Mouse (Mus musculus) testis, adult 2 months (tissue): ENCODE results near the gene Hnf1a. TPM values are rescaled to one million over a fixed set of nuclear protein-coding genes. Genes with fewer than 3 reads are reported as not detected.
A peak's percentile ranks its signal among the peaks of the same experiment; 100 is the strongest.

Experiments used
- H3K27ac ChIP-seq: fragments of 200-500 bp; 2 replicates; pipeline ENCODE4 v1.5.1; 2012; ENCODE audit warnings: low read depth, low read length; ENCODE audit not compliant: control insufficient read depth, insufficient read depth
- H3K27me3 ChIP-seq: fragments of 200-500 bp; 2 replicates; pipeline ENCODE4 v1.6.1; 2012; ENCODE audit warnings: mild to moderate bottlenecking, low read length, moderate library complexity; ENCODE audit not compliant: control insufficient read depth, insufficient read depth
- H3K36me3 ChIP-seq: fragments of 200-500 bp; 2 replicates; pipeline ENCODE4 v1.6.1; 2012; ENCODE audit warnings: mild to moderate bottlenecking, low read length; ENCODE audit not compliant: control insufficient read depth, insufficient read depth
- H3K4me1 ChIP-seq: fragments of 200-500 bp; 2 replicates; pipeline ENCODE4 v1.6.1; 2012; ENCODE audit warnings: low read length; ENCODE audit not compliant: control insufficient read depth, insufficient read depth
- H3K4me3 ChIP-seq: fragments of 200-500 bp; 2 replicates; pipeline ENCODE4 v1.5.1; 2012; ENCODE audit warnings: low read depth, mild to moderate bottlenecking, low read length, moderate library complexity, mixed read lengths; ENCODE audit not compliant: control insufficient read depth
- CTCF ChIP-seq: fragments of 200-500 bp; IDR thresholded peaks from 2 replicates; pipeline ENCODE4 v1.5.1; 2012; ENCODE audit warnings: low read depth, mild to moderate bottlenecking, inconsistent platforms, low read length, moderate library complexity; ENCODE audit not compliant: control insufficient read depth, insufficient read depth, insufficient replicate concordance
- POLR2A ChIP-seq: fragments of 200-500 bp; IDR thresholded peaks from 2 replicates; pipeline ENCODE4 v1.6.1; 2012; ENCODE audit warnings: low read depth, mild to moderate bottlenecking, inconsistent platforms, low read length, moderate library complexity; ENCODE audit not compliant: control insufficient read depth
- polyA plus RNA-seq: library from polyadenylated mRNA; depleted of rRNA; stranded (reverse); fragments of >200 nt; gene quantifications from 2 replicates; pipeline ENCODE4 v1.2.3, GENCODE M21; 2012

Gene Hnf1a
- polyA plus RNA-seq, 1 experiment = 0.17 TPM

- Histone ChIP-seq H3K27ac (no peak overlapping the region), H3K4me3 (no peak overlapping the region), H3K36me3 (no peaks in the 10 kb centered on the region), H3K4me1 (peaks cover 5% of the 10 kb centered on the region), H3K27me3 (no peaks in the 10 kb centered on the region)
- TF ChIP-seq CTCF (no peak), POLR2A (no peak)
These were observed 30.6 kb upstream of the Hnf1a start for GRCm38 (mm10) chr5:115001464-115001863.

GRCm38 (mm10) chr5:115000503-115000902 is 29.6 kb upstream of the Hnf1a start:
- peaks cover 5% of the 10 kb centered on the region for H3K4me1 ChIP-seq
- H3K4me3 ChIP-seq = no peak overlapping the region
- TF ChIP-seq CTCF (no peak), POLR2A (no peak)
- no peaks in the 10 kb centered on the region for H3K27me3 ChIP-seq
- no peak overlapping the region for H3K27ac ChIP-seq
- H3K36me3 ChIP-seq = no peaks in the 10 kb centered on the region

GRCm38 (mm10) chr5:114997327-114997726 is 26.4 kb upstream of the Hnf1a start:
- Histone ChIP-seq H3K27ac (no peak overlapping the region), H3K36me3 (no peaks in the 10 kb centered on the region), H3K4me3 (no peak overlapping the region), H3K4me1 (no peaks in the 10 kb centered on the region), H3K27me3 (no peaks in the 10 kb centered on the region)
- TF ChIP-seq POLR2A (no peak), CTCF (no peak)

GRCm38 (mm10) chr5:114996447-114996846 is 25.6 kb upstream of the Hnf1a start:
- no peaks in the 10 kb centered on the region for H3K27me3 ChIP-seq
- H3K4me3 ChIP-seq = peak overlapping the region; percentile 51
- TF ChIP-seq POLR2A (no peak), CTCF (no peak)

GRCm38 (mm10) chr5:114985074-114985473 is 14.2 kb upstream of the Hnf1a start:
- H3K4me3 ChIP-seq = no peak overlapping the region
- no peak overlapping the region for H3K27ac ChIP-seq
- H3K36me3 ChIP-seq = no peaks in the 10 kb centered on the region
- H3K4me1 ChIP-seq = peaks cover 4% of the 10 kb centered on the region
- TF ChIP-seq POLR2A (no peak), CTCF (no peak)
- H3K27me3 ChIP-seq = no peaks in the 10 kb centered on the region

More at GRCm38 (mm10) chr5:114996447-114996846, 25.6 kb upstream of the Hnf1a start:
- H3K36me3 ChIP-seq = no peaks in the 10 kb centered on the region
- H3K27ac ChIP-seq = no peak overlapping the region
- 0 out of 2 replicates have a peak, but pooled peaks cover 3% of the 10 kb centered on the region for H3K4me1 ChIP-seq

- no peak overlapping the region for H3K4me3 ChIP-seq
These were observed 11.1 kb upstream of the Hnf1a start for GRCm38 (mm10) chr5:114982001-114982400.

GRCm38 (mm10) chr5:114980122-114980748 is 9.3 kb upstream of the Hnf1a start:
- Histone ChIP-seq H3K36me3 (no peaks in the 10 kb centered on the region), H3K27ac (no peak overlapping the region), H3K4me3 (no peak overlapping the region), H3K4me1 (peaks cover 10% of the 10 kb centered on the region), H3K27me3 (no peaks in the 10 kb centered on the region)
- TF ChIP-seq POLR2A = no peak
- no peak for TF ChIP-seq CTCF

More at GRCm38 (mm10) chr5:114982001-114982400, 11.1 kb upstream of the Hnf1a start:
- TF ChIP-seq POLR2A (no peak), CTCF (no peak)
- Histone ChIP-seq H3K27ac (no peak overlapping the region), H3K36me3 (no peaks in the 10 kb centered on the region), H3K27me3 (no peaks in the 10 kb centered on the region), H3K4me1 (peaks cover 10% of the 10 kb centered on the region)
